Mouse (Mus musculus) layer of hippocampus, adult 9-10 months (tissue): ENCODE measurements at regions not wholly inside any gene's neighbourhood (a gene's known extent, or its start where the extent isn't known, plus 50 kb on each side); places are given as distances from the start of the nearest gene placed in this dataset.

Experiments
- DNase-seq: peaks from one replicate; pipeline ENCODE4 v3.0.0; 2022; ENCODE audit warnings: low spot score

GRCm38 (mm10) chr10:8944586-8944985 lies 58.7 kb upstream of the Sash1 start:
- DNase-seq: no peak

DNA sequence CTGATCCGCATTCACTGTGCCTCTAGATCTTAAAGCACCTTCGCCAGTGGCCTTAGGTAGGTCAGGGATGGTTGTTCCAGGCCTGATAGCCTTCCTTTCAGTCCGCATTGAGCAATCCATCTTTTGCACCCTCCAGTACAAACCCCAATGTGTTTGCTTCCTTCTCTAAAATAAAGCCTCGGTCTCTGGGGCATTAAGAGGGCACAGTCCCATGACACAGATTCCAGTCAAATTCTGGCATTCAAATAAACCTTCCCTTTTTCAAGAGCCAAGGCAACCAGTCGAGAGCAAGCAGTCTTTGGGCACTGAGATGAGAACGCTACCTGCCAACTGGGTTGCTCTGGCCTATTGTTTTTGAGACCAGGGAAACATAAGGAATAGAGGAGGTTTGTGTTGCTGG lies 57.8 kb upstream of the Sash1 start:
- no peak for DNase-seq

GRCm38 (mm10) chr10:8942967-8943471 lies 57.1 kb upstream of the Sash1 start:
- DNase-seq: no peak

GRCm38 (mm10) chr10:8936369-8936768 lies 50.5 kb upstream of the Sash1 start:
- DNase-seq: no peak
